Comparison of ENCODE assay signal across 28 mouse cellular contexts in genomic region chr8:49254311-49254828, GRCm38 (mm10).
"Had no signal": no experiment of that assay in that cellular context is flagged by ENCODE, and none has a peak within 500 bp of the region (broad histone marks: within the 10 kb centered on the region; RNA-seq: fewer than 3 reads in every experiment).

No protein-coding gene starts in this region.

- H3K9me3 ChIP-seq: embryonic facial prominence, embryonic 12.5 days; embryonic facial prominence, embryonic 13.5 days; embryonic facial prominence, embryonic 15.5 days; forebrain, embryonic 10.5 days; forebrain, embryonic 12.5 days; forebrain, embryonic 13.5 days; forebrain, embryonic 15.5 days had no signal

- H3K4me2 ChIP-seq: embryonic facial prominence, embryonic 12.5 days; embryonic facial prominence, embryonic 13.5 days; embryonic facial prominence, embryonic 15.5 days; forebrain, embryonic 12.5 days; forebrain, embryonic 13.5 days; forebrain, embryonic 15.5 days had no signal

- H3K9ac ChIP-seq: embryonic facial prominence, embryonic 12.5 days; embryonic facial prominence, embryonic 13.5 days; embryonic facial prominence, embryonic 15.5 days; forebrain, embryonic 12.5 days; forebrain, embryonic 13.5 days; forebrain, embryonic 15.5 days; forebrain, postnatal 0 days had no signal

- H3K27me3 ChIP-seq: embryonic facial prominence, embryonic 12.5 days; embryonic facial prominence, embryonic 13.5 days; embryonic facial prominence, embryonic 15.5 days; forebrain, embryonic 12.5 days; forebrain, embryonic 13.5 days; forebrain, embryonic 15.5 days had no signal

- H3K27ac ChIP-seq: embryonic facial prominence, embryonic 12.5 days; embryonic facial prominence, embryonic 13.5 days; embryonic facial prominence, embryonic 15.5 days; forebrain, embryonic 10.5 days; forebrain, embryonic 12.5 days; forebrain, embryonic 13.5 days; forebrain, embryonic 15.5 days; gastrocnemius, adult 2 months; heart, adult 2 months had no signal

- ATAC-seq: forebrain, embryonic 13.5 days; forebrain, embryonic 14.5 days; forebrain, embryonic 15.5 days; forebrain, embryonic 16.5 days; forebrain, postnatal 0 days had no signal

- H3K4me1 ChIP-seq: embryonic facial prominence, embryonic 12.5 days; embryonic facial prominence, embryonic 13.5 days; embryonic facial prominence, embryonic 15.5 days; forebrain, embryonic 12.5 days; forebrain, embryonic 13.5 days; forebrain, embryonic 15.5 days had no signal

- H3K36me3 ChIP-seq: embryonic facial prominence, embryonic 12.5 days; embryonic facial prominence, embryonic 13.5 days; embryonic facial prominence, embryonic 15.5 days; forebrain, embryonic 10.5 days; forebrain, embryonic 12.5 days; forebrain, embryonic 15.5 days had no signal

- DNase-seq: cerebellum, adult 2 months; cerebellum, adult 8-10 months; cerebellum, adult 9-10 months; cerebellum, adult 9-11 months; cerebellum, postnatal 10 days; cerebellum, postnatal 14 days; cerebellum, postnatal 25 days; cerebellum, postnatal 36 days; embryo, embryonic 11 days; forebrain, postnatal 0 days; gastrocnemius, adult 2 months; gastrocnemius, postnatal 10 days; gastrocnemius, postnatal 14 days; gastrocnemius, postnatal 25 days; gastrocnemius, postnatal 36 days; heart, adult 11 months; heart, adult 18-20 months; heart, adult 2 months had no signal

- H3K4me3 ChIP-seq: embryonic facial prominence, embryonic 12.5 days; embryonic facial prominence, embryonic 13.5 days; embryonic facial prominence, embryonic 15.5 days; erythroblast, embryonic 14.5 days; forebrain, embryonic 10.5 days; forebrain, embryonic 12.5 days; forebrain, embryonic 13.5 days; forebrain, embryonic 15.5 days; gastrocnemius, adult 2 months; heart, adult 2 months had no signal
